Mouse (Mus musculus): ENCODE data around the gene Gm45062. TPM values are rescaled to one million over a fixed set of nuclear protein-coding genes. Genes with fewer than 3 reads are reported as not detected.

Gene Gm45062
- total and polyA plus RNA-seq, 3 experiments = 2.2 to 3.6 TPM; not detected in 1

DNA sequence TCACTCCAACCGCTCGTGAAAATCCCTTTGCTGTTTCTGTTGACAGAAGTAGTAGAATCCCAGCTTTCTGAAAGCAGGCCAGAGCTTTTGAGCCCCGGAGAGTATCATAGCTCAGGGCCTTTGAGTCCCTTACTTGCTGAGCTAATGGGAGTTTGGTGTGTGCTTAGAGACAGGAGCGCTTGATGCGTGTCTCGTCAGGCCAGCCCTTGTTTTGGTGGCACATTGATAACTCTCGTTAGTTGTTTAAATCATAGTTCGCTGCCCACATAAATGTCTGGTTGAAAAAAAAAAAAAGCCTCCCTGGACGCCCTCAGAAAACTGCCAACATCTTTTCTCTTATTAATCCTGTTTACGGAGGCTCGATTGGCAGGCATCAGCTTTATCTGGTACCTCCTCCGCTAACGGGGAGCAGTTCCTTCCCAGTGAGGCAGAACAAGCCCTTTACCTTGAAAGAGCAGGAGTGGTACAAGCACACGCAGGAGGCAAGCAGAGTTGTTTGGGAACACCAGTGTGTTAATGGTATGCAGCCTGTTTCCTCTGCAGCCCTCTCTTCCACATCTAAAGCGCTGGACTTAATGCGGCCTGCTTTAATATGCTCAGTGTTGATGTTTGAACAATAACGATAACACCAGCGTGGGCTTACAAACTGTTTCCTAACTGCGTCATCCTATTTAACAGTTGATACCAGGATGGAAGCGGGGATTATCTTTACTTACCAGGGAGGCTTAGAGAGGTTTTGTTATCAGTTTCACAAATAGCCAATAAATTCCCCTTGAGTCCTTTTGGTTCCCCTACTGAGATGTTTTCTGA lies 228.0 kb downstream of the Gm45062 start:
- H3K4me1 ChIP-seq (ENCODE audit: control insufficient read depth in 1 of 2, insufficient read depth in 2 of 2, low read length in 2 of 2) = peaks cover 39 to 49% of the 10 kb centered on the region in 2 experiments
- TF ChIP-seq SIN3A (IDR thresholded peaks at IDR 0.05; ENCODE audit: low read length) (peak; percentile 92), ELF1 (IDR thresholded peaks at IDR 0.05; ENCODE audit: low read depth, low read length) (0 out of 2 replicates have a peak, but pooled peaks have one; percentile 25), ETS1 (IDR thresholded peaks at IDR 0.05; ENCODE audit: low read depth, low read length) (peak; percentile 97), GATA1 (IDR thresholded peaks at IDR 0.05; ENCODE audit: low read depth, low read length) (peak; percentile 95), CTCF (IDR thresholded peaks at IDR 0.05 in 2 of 3, conservative IDR thresholded peaks at IDR 0.05 in 1 of 3; ENCODE audit: control insufficient read depth in 1 of 3, insufficient read depth in 1 of 3, low read depth in 2 of 3, low read length in 3 of 3, poor library complexity in 1 of 3, severe bottlenecking in 1 of 3) (no peak), ZMIZ1 (IDR thresholded peaks at IDR 0.05; ENCODE audit: low read depth, low read length) (peak; percentile 91; the same call in 1 of the 2 replicates), SMC3 (IDR thresholded peaks at IDR 0.05; ENCODE audit: low read depth, low read length) (no peak), MYC (IDR thresholded peaks at IDR 0.05; ENCODE audit: low read depth, low read length) (peak; percentile 44; the same call in 1 of the 2 replicates), MAFK (IDR thresholded peaks at IDR 0.05; ENCODE audit: borderline replicate concordance, low read depth, low read length) (peak; percentile 53; the same call in 1 of the 2 replicates), MEF2A (IDR thresholded peaks at IDR 0.05; ENCODE audit: extremely low read depth, insufficient replicate concordance, low read depth, low read length, poor library complexity, severe bottlenecking) (no peak), POLR2AphosphoS2 (IDR thresholded peaks at IDR 0.05; ENCODE audit: low read length) (no peak), POLR2AphosphoS5 (IDR thresholded peaks at IDR 0.05; ENCODE audit: borderline replicate concordance, low read depth, low read length) (peak; percentile 78; the same call in 1 of the 2 replicates), CHD2 (IDR thresholded peaks at IDR 0.05; ENCODE audit: low read length) (peak; percentile 8; the same call in 1 of the 2 replicates), NRF1 (IDR thresholded peaks at IDR 0.05; ENCODE audit: insufficient read depth, low read depth, low read length, poor library complexity, severe bottlenecking) (no peak), RCOR1 (IDR thresholded peaks at IDR 0.05; ENCODE audit: low read depth, low read length) (peak; percentile 63), ZKSCAN1 (IDR thresholded peaks at IDR 0.05; ENCODE audit: low read depth, low read length) (no peak), MAX (IDR thresholded peaks at IDR 0.05; ENCODE audit: low read length) (peak; percentile 52), USF1 (IDR thresholded peaks at IDR 0.05; ENCODE audit: low read depth, low read length) (no peak), POLR2A (IDR thresholded peaks at IDR 0.05; ENCODE audit: control insufficient read depth in 1 of 2, insufficient read depth in 1 of 2, low read depth in 1 of 2, low read length in 2 of 2, poor library complexity in 1 of 2) (peak; percentile 10 to 65; a peak in 3 of 4 replicates), ZC3H11A (IDR thresholded peaks at IDR 0.05; ENCODE audit: low read depth, low read length) (no peak), NELFE (IDR thresholded peaks at IDR 0.05; ENCODE audit: low read depth, low read length) (peak; percentile 44; the same call in 1 of the 2 replicates), GABPA (IDR thresholded peaks at IDR 0.05; ENCODE audit: low read depth, low read length) (0 out of 2 replicates have a peak, but pooled peaks have one; percentile 27), MYB (IDR thresholded peaks at IDR 0.05; ENCODE audit: low read depth, low read length) (peak; percentile 93), JUND (IDR thresholded peaks at IDR 0.05; ENCODE audit: low read depth, low read length) (0 out of 2 replicates have a peak, but pooled peaks have one; percentile 40), CHD1 (IDR thresholded peaks at IDR 0.05; ENCODE audit: low read depth, low read length) (no peak), ZNF384 (IDR thresholded peaks at IDR 0.05; ENCODE audit: low read depth, low read length) (peak; percentile 73), MAZ (IDR thresholded peaks at IDR 0.05; ENCODE audit: low read depth, low read length) (peak; percentile 73; the same call in 1 of the 2 replicates), HCFC1 (IDR thresholded peaks at IDR 0.05; ENCODE audit: low read depth, low read length) (peak; percentile 51; the same call in 1 of the 2 replicates), USF2 (IDR thresholded peaks at IDR 0.05; ENCODE audit: borderline replicate concordance in 1 of 2, insufficient read depth in 1 of 2, low read depth in 1 of 2, low read length in 2 of 2) (no peak), RAD21 (IDR thresholded peaks at IDR 0.05; ENCODE audit: low read depth, low read length) (no peak), BHLHE40 (IDR thresholded peaks at IDR 0.05; ENCODE audit: borderline replicate concordance, low read depth, low read length) (no peak; the same call in 1 of the 2 replicates), EP300 (IDR thresholded peaks at IDR 0.05; ENCODE audit: low read depth in 1 of 2, low read length in 2 of 2) (peak; percentile 97), E2F4 (IDR thresholded peaks at IDR 0.05; ENCODE audit: borderline replicate concordance, low read depth, low read length) (no peak), TBP (IDR thresholded peaks at IDR 0.05; ENCODE audit: low read depth, low read length) (peak; percentile 71), TCF12 (IDR thresholded peaks at IDR 0.05; ENCODE audit: low read depth, low read length) (peak; percentile 97)

More for the DNA sequence above, 228.0 kb downstream of the Gm45062 start:
- H3K4me3 ChIP-seq (ENCODE audit: control insufficient read depth in 1 of 2, insufficient read depth in 1 of 2, low read depth in 2 of 2, low read length in 2 of 2) = peak overlapping the region; percentile 42 to 48
- H3K9me3 ChIP-seq (replicated peaks; ENCODE audit: insufficient read depth, low read length) = no peaks in the 10 kb centered on the region
- peak overlapping the region; percentile 97 for H3K27ac ChIP-seq (ENCODE audit: control insufficient read depth, low read depth, low read length)
- peak overlapping the region; percentile 61 for H3K9ac ChIP-seq (ENCODE audit: control insufficient read depth, low read depth, low read length, poor library complexity, severe bottlenecking)
- H3K79me2 ChIP-seq (ENCODE audit: control insufficient read depth, insufficient read depth, low read length, poor library complexity) = no peaks in the 10 kb centered on the region; the same call in 1 of the 2 replicates
- DNase-seq (ENCODE audit: low read depth, low spot score) = peak; percentile 90
- H3K36me3 ChIP-seq (ENCODE audit: control insufficient read depth in 1 of 2, insufficient read depth in 2 of 2, low read length in 2 of 2) = peaks cover 0 to 51% of the 10 kb centered on the region in 2 experiments; a peak in 2 of 4 replicates
- no peaks in the 10 kb centered on the region for H3K27me3 ChIP-seq (ENCODE audit: control insufficient read depth in 1 of 2, insufficient read depth in 2 of 2, low read length in 2 of 2)
